Mouse (Mus musculus): ENCODE data around the gene Ceacam1. TPM values are rescaled to one million over a fixed set of nuclear protein-coding genes. Genes with fewer than 3 reads are reported as not detected.
"Not testable (repeated sequence)": the region's sequence is repeated elsewhere in the genome, so short reads cannot be mapped to it uniquely, and the experiment has no call there.

The Ceacam1 gene
- polyA plus RNA-seq, 1 experiment from 2014 or later: 1.1 TPM

GRCm38 (mm10) chr7:25477752-25478093 is 320 bp upstream of the Ceacam1 start:
- not testable (repeated sequence) for H3K27ac ChIP-seq; H3K27me3 ChIP-seq; H3K4me3 ChIP-seq; H3K9me3 ChIP-seq; H3K36me3 ChIP-seq; H3K4me1 ChIP-seq; H3K9ac ChIP-seq; H3K4me2 ChIP-seq (replicated peaks)
- 0 out of 2 replicates have a peak, but pooled peaks have one; percentile 5 for ATAC-seq (ENCODE audit: insufficient number of reproducible peaks, insufficient read depth, low FRiP score, low TSS enrichment)
- 70% methylated on average over 2 of the region's 2 CpGs for WGBS

GRCm38 (mm10) chr7:25471821-25472220 is 5.6 kb downstream of the Ceacam1 start:
- not testable (repeated sequence) for H3K27me3 ChIP-seq; H3K27ac ChIP-seq; ATAC-seq (ENCODE audit: insufficient number of reproducible peaks, insufficient read depth, low FRiP score, low TSS enrichment); H3K9ac ChIP-seq; H3K4me3 ChIP-seq; H3K4me1 ChIP-seq; H3K4me2 ChIP-seq (replicated peaks); H3K9me3 ChIP-seq; H3K36me3 ChIP-seq
- 79% methylated on average over 6 of the region's 6 CpGs for WGBS

- not testable (repeated sequence) for ATAC-seq (ENCODE audit: insufficient number of reproducible peaks, insufficient read depth, low FRiP score, low TSS enrichment); H3K4me2 ChIP-seq (replicated peaks)
- 68% methylated on average over 3 of the region's 3 CpGs for WGBS
These were observed 11.8 kb downstream of the Ceacam1 start for GRCm38 (mm10) chr7:25465586-25465985.

GRCm38 (mm10) chr7:25465010-25465409 is 12.4 kb downstream of the Ceacam1 start:
- H3K9ac ChIP-seq: no peak overlapping the region
- 68% methylated on average over 1 of the region's 1 CpGs for WGBS
- H3K4me3 ChIP-seq: no peak overlapping the region
- ATAC-seq (ENCODE audit: insufficient number of reproducible peaks, insufficient read depth, low FRiP score, low TSS enrichment): no peak
- H3K36me3 ChIP-seq: no peaks in the 10 kb centered on the region
- no peaks in the 10 kb centered on the region for H3K27me3 ChIP-seq
- no peak overlapping the region for H3K4me2 ChIP-seq (replicated peaks)
- H3K27ac ChIP-seq: no peak overlapping the region
- H3K9me3 ChIP-seq: no peaks in the 10 kb centered on the region
- H3K4me1 ChIP-seq: no peaks in the 10 kb centered on the region

More at GRCm38 (mm10) chr7:25465586-25465985, 11.8 kb downstream of the Ceacam1 start:
- H3K9ac ChIP-seq, H3K27me3 ChIP-seq, H3K4me1 ChIP-seq, H3K4me3 ChIP-seq, H3K36me3 ChIP-seq, H3K9me3 ChIP-seq, H3K27ac ChIP-seq: not testable (repeated sequence)

- H3K9ac ChIP-seq; H3K4me3 ChIP-seq; H3K4me1 ChIP-seq; H3K27ac ChIP-seq; H3K36me3 ChIP-seq; H3K4me2 ChIP-seq (replicated peaks); H3K9me3 ChIP-seq; ATAC-seq (ENCODE audit: insufficient number of reproducible peaks, insufficient read depth, low FRiP score, low TSS enrichment); H3K27me3 ChIP-seq: not testable (repeated sequence)
- WGBS: no CpG with 5 or more reads among the region's 1 CpGs
These were observed 15.4 kb downstream of the Ceacam1 start for GRCm38 (mm10) chr7:25462033-25462337.

- 0 out of 2 replicates have a peak, but pooled peaks have one; percentile 35 for ATAC-seq (ENCODE audit: insufficient number of reproducible peaks, insufficient read depth, low FRiP score, low TSS enrichment)
- WGBS: 64% methylated on average over 4 of the region's 5 CpGs
- not testable (repeated sequence) for H3K4me2 ChIP-seq (replicated peaks); H3K9me3 ChIP-seq; H3K27me3 ChIP-seq; H3K9ac ChIP-seq; H3K4me1 ChIP-seq; H3K27ac ChIP-seq; H3K4me3 ChIP-seq; H3K36me3 ChIP-seq
These were observed 15.9 kb downstream of the Ceacam1 start for GRCm38 (mm10) chr7:25461336-25462032.

- Histone ChIP-seq H3K27ac (no peak overlapping the region), H3K9ac (no peak overlapping the region), H3K9me3 (no peaks in the 10 kb centered on the region), H3K4me1 (no peaks in the 10 kb centered on the region), H3K27me3 (no peaks in the 10 kb centered on the region), H3K36me3 (no peaks in the 10 kb centered on the region), H3K4me3 (no peak overlapping the region), H3K4me2 (replicated peaks) (no peak overlapping the region)
- WGBS: 73% methylated on average over 3 of the region's 3 CpGs
- no peak for ATAC-seq (ENCODE audit: insufficient number of reproducible peaks, insufficient read depth, low FRiP score, low TSS enrichment)
These were observed 25.3 kb downstream of the Ceacam1 start for GRCm38 (mm10) chr7:25452103-25452502.

- Histone ChIP-seq H3K27ac (no peak overlapping the region), H3K4me1 (no peaks in the 10 kb centered on the region), H3K36me3 (no peaks in the 10 kb centered on the region), H3K9ac (no peak overlapping the region), H3K27me3 (no peaks in the 10 kb centered on the region), H3K4me3 (no peak overlapping the region), H3K9me3 (no peaks in the 10 kb centered on the region), H3K4me2 (replicated peaks) (no peak overlapping the region)
- WGBS: 61% methylated on average over 9 of the region's 9 CpGs
- no peak for ATAC-seq (ENCODE audit: insufficient number of reproducible peaks, insufficient read depth, low FRiP score, low TSS enrichment)
These were observed 27.2 kb downstream of the Ceacam1 start for GRCm38 (mm10) chr7:25449913-25450890.

GRCm38 (mm10) chr7:25440816-25441153 is 36.6 kb downstream of the Ceacam1 start:
- 85% methylated on average over 6 of the region's 6 CpGs for WGBS
- no peak overlapping the region for H3K27ac ChIP-seq

GRCm38 (mm10) chr7:25439978-25440815 is 37.2 kb downstream of the Ceacam1 start:
- Histone ChIP-seq H3K4me3 (no peak overlapping the region), H3K9me3 (no peaks in the 10 kb centered on the region), H3K36me3 (no peaks in the 10 kb centered on the region), H3K4me1 (0 out of 2 replicates have a peak, but pooled peaks cover 4% of the 10 kb centered on the region), H3K4me2 (replicated peaks) (no peak overlapping the region), H3K27me3 (no peaks in the 10 kb centered on the region), H3K9ac (no peak overlapping the region), H3K27ac (no peak overlapping the region)
- ATAC-seq (ENCODE audit: insufficient number of reproducible peaks, insufficient read depth, low FRiP score, low TSS enrichment): no peak
- WGBS: 83% methylated on average over 9 of the region's 9 CpGs

More at GRCm38 (mm10) chr7:25440816-25441153, 36.6 kb downstream of the Ceacam1 start:
- Histone ChIP-seq H3K27me3 (no peaks in the 10 kb centered on the region), H3K9ac (no peak overlapping the region), H3K4me1 (0 out of 2 replicates have a peak, but pooled peaks cover 4% of the 10 kb centered on the region), H3K36me3 (no peaks in the 10 kb centered on the region), H3K4me3 (no peak overlapping the region), H3K9me3 (no peaks in the 10 kb centered on the region), H3K4me2 (replicated peaks) (no peak overlapping the region)
- ATAC-seq (ENCODE audit: insufficient number of reproducible peaks, insufficient read depth, low FRiP score, low TSS enrichment): no peak

GRCm38 (mm10) chr7:25439124-25439822 is 38.1 kb downstream of the Ceacam1 start:
- Histone ChIP-seq H3K27me3 (no peaks in the 10 kb centered on the region), H3K36me3 (no peaks in the 10 kb centered on the region), H3K9ac (no peak overlapping the region), H3K9me3 (no peaks in the 10 kb centered on the region), H3K27ac (no peak overlapping the region), H3K4me1 (0 out of 2 replicates have a peak, but pooled peaks cover 4% of the 10 kb centered on the region), H3K4me3 (no peak overlapping the region), H3K4me2 (replicated peaks) (no peak overlapping the region)
- ATAC-seq (ENCODE audit: insufficient number of reproducible peaks, insufficient read depth, low FRiP score, low TSS enrichment): no peak
- WGBS: 89% methylated on average over 8 of the region's 8 CpGs
